Mouse (Mus musculus) intestine, postnatal 0 days (tissue): Measurements from ENCODE around the gene Capzb. TPM values are rescaled to one million over a fixed set of nuclear protein-coding genes. Genes with fewer than 3 reads are reported as not detected.

ENCODE experiments used
- ATAC-seq: fragments of 200-750 bp; cut with Nextera tagmentation; 2 replicates; pipeline ENCODE4 v1.8.0; 2017; ENCODE audit warnings: mild to moderate bottlenecking, moderate TSS enrichment, moderate library complexity
- H3K27ac ChIP-seq: fragments of 300-500 bp; sonication (generic); 2 replicates; pipeline ENCODE4 v1.5.1; 2014; ENCODE audit warnings: mild to moderate bottlenecking, low read depth, low read length, moderate library complexity
- H3K27me3 ChIP-seq: fragments of 300-500 bp; sonication (generic); replicated peaks from 2 replicates; pipeline ENCODE4 v1.6.1; 2014; ENCODE audit warnings: low read length, mixed read lengths; ENCODE audit not compliant: control insufficient read depth, insufficient read depth
- H3K36me3 ChIP-seq: fragments of 300-500 bp; sonication (generic); 2 replicates; pipeline ENCODE4 v1.6.1; 2014; ENCODE audit warnings: mild to moderate bottlenecking, moderate library complexity; ENCODE audit not compliant: control insufficient read depth, insufficient read depth
- H3K4me1 ChIP-seq: fragments of 300-500 bp; sonication (generic); replicated peaks from 2 replicates; pipeline ENCODE4 v1.6.1; 2014; ENCODE audit warnings: antibody characterized with exemption, low read length, mixed read lengths; ENCODE audit not compliant: control insufficient read depth, insufficient read depth
- H3K4me2 ChIP-seq: fragments of 300-500 bp; sonication (generic); replicated peaks from 2 replicates; pipeline ENCODE4 v1.6.1; 2014; ENCODE audit warnings: low read depth, mild to moderate bottlenecking, moderate library complexity
- H3K4me3 ChIP-seq: fragments of 300-500 bp; sonication (generic); 2 replicates; pipeline ENCODE4 v1.5.1; 2014; ENCODE audit warnings: low read depth, low read length
- H3K9ac ChIP-seq: fragments of 300-500 bp; sonication (generic); 2 replicates; pipeline ENCODE4 v1.6.1; 2014; ENCODE audit warnings: mild to moderate bottlenecking, low read depth, low read length
- H3K9me3 ChIP-seq: fragments of 300-500 bp; sonication (generic); 2 replicates; pipeline ENCODE4 v1.6.1; 2016; ENCODE audit warnings: mixed run types; ENCODE audit not compliant: control insufficient read depth
- CTCF ChIP-seq: sonication (generic); IDR thresholded peaks from 2 replicates; pipeline ENCODE4 v1.5.1; 2016; ENCODE audit warnings: low read depth, mild to moderate bottlenecking, control low read depth, antibody characterized with exemption, moderate library complexity
- WGBS: fragments of 180-500 bp; shearing (Covaris S2); extraction: QIAGEN DNeasy Blood & Tissue Kit; methylation state at CpG from one replicate; pipeline ENCODE4 v1.1.7; 2014; 5-methylcytosine and 5-hydroxymethylcytosine counted together
- polyA plus RNA-seq: library from polyadenylated mRNA; unstranded; fragments of >200 nt; fragmentation: Nextera tagmentation; extraction: Ambion mirVana; gene quantifications from 2 replicates; pipeline ENCODE4 v1.2.1, GENCODE M21; 2015

The Capzb gene
- polyA plus RNA-seq, 1 experiment from 2014 or later: 299 TPM

DNA sequence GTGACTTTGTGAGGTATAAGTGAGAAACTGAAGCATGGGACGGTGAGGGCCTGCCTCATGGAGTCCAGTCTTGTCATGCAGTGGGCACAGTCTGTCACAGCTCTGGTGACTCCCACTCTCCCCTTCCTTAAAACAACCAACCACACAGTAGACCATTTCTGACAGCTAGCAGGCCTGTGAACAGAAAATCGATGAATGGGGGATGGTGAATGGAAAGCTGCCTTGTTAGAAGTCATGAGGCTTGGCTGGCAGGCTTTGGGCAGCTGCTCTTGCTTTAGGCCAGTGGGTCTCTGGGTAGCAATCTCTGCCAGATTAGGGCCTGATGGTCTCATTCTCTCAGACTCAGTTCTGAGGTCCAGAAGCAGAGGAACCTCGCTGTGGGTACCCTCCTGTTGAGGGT is 51.5 kb downstream of the Capzb start:
- H3K4me1 ChIP-seq: peaks cover 14% of the 10 kb centered on the region
- 82% methylated on average over 3 of the region's 3 CpGs for WGBS
- H3K9ac ChIP-seq: no peak overlapping the region
- H3K27ac ChIP-seq: no peak overlapping the region
- peaks cover 43% of the 10 kb centered on the region for H3K36me3 ChIP-seq
- no peak overlapping the region for H3K4me2 ChIP-seq
- H3K27me3 ChIP-seq: no peaks in the 10 kb centered on the region
- no peaks in the 10 kb centered on the region for H3K9me3 ChIP-seq
- no peak overlapping the region for H3K4me3 ChIP-seq
- ATAC-seq: no peak
- no peak for TF ChIP-seq CTCF

DNA sequence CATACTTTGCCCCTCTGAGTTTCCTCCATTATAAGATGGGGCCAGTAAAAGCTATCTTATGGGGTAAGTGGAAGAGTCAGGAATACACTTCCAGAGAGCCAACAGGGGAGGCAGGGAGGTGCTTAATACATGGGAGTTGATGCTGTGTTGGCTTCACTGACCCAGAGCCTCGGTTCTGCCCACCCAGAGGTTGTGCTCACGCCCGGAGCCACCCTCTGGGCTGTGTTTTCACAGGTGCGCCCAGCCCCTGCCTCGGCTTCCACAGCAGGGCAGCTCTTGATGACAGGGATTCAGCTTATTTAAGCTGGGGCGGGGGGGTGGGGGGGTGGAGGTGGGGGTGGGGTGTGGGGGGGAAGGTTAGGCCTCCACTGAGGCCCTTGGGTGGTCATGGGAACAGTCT is 52.1 kb downstream of the Capzb start:
- no peak for TF ChIP-seq CTCF
- Histone ChIP-seq H3K4me2 (no peak overlapping the region), H3K36me3 (peaks cover 38% of the 10 kb centered on the region), H3K4me1 (peaks cover 19% of the 10 kb centered on the region), H3K27me3 (no peaks in the 10 kb centered on the region), H3K27ac (no peak overlapping the region), H3K4me3 (no peak overlapping the region), H3K9ac (no peak overlapping the region), H3K9me3 (no peaks in the 10 kb centered on the region)
- 74% methylated on average over 6 of the region's 6 CpGs for WGBS
- no peak for ATAC-seq

- no peaks in the 10 kb centered on the region for H3K9me3 ChIP-seq
- H3K4me2 ChIP-seq: no peak overlapping the region
- 83% methylated on average over 2 of the region's 2 CpGs for WGBS
- ATAC-seq: no peak
- H3K9ac ChIP-seq: no peak overlapping the region
- no peaks in the 10 kb centered on the region for H3K27me3 ChIP-seq
- H3K4me1 ChIP-seq: peaks cover 24% of the 10 kb centered on the region
- no peak for TF ChIP-seq CTCF
- no peak overlapping the region for H3K4me3 ChIP-seq
- H3K36me3 ChIP-seq: peaks cover 31% of the 10 kb centered on the region
- H3K27ac ChIP-seq: no peak overlapping the region
Measured at GRCm38 (mm10) chr4:139245534-139245933, 52.8 kb downstream of the Capzb start.

- no peaks in the 10 kb centered on the region for H3K9me3 ChIP-seq
- H3K9ac ChIP-seq: no peak overlapping the region
- WGBS: 74% methylated on average over 7 of the region's 7 CpGs
- no peak for TF ChIP-seq CTCF
- peaks cover 23% of the 10 kb centered on the region for H3K36me3 ChIP-seq
- H3K27me3 ChIP-seq: no peaks in the 10 kb centered on the region
- no peak overlapping the region for H3K4me2 ChIP-seq
- H3K27ac ChIP-seq: no peak overlapping the region
- H3K4me3 ChIP-seq: no peak overlapping the region
- no peak for ATAC-seq
- peaks cover 27% of the 10 kb centered on the region for H3K4me1 ChIP-seq
Measured at GRCm38 (mm10) chr4:139246130-139246877, 53.6 kb downstream of the Capzb start.

DNA sequence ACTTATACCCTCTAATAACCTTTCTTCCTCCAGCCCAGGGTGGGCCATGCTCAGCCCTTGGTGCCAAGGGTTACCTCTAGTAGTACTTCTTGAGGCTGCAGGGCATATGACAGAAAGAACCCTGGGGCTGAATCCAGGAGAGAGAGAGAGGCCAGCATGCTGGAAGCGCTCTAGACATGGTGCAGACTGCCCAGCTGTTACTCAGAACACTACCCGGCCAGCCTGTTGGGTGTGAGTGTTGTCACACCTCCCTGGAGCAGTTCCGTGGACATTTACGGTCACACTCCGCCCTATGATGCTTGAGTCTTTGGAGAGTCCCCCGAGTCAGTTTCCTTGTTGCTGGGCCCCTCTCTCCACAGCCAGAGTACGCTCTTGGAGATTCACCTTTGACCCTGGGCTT is 55.3 kb downstream of the Capzb start:
- ATAC-seq: no peak
- Histone ChIP-seq H3K36me3 (peaks cover 12% of the 10 kb centered on the region), H3K9me3 (no peaks in the 10 kb centered on the region), H3K27me3 (no peaks in the 10 kb centered on the region), H3K27ac (peak overlapping the region; percentile 57), H3K9ac (no peak overlapping the region), H3K4me2 (no peak overlapping the region), H3K4me1 (peaks cover 33% of the 10 kb centered on the region), H3K4me3 (no peak overlapping the region)
- no peak for TF ChIP-seq CTCF
- 34% methylated on average over 7 of the region's 7 CpGs for WGBS

- Histone ChIP-seq H3K9me3 (no peaks in the 10 kb centered on the region), H3K4me3 (no peak overlapping the region), H3K4me1 (peaks cover 33% of the 10 kb centered on the region), H3K27ac (peak overlapping the region; percentile 57; the same call in 1 of the 2 replicates), H3K9ac (no peak overlapping the region), H3K36me3 (peaks cover 10% of the 10 kb centered on the region; the same call in 1 of the 2 replicates), H3K4me2 (no peak overlapping the region), H3K27me3 (no peaks in the 10 kb centered on the region)
- 71% methylated on average over 5 of the region's 5 CpGs for WGBS
- no peak for ATAC-seq
- TF ChIP-seq CTCF: no peak
Measured at GRCm38 (mm10) chr4:139248736-139249135, 56.0 kb downstream of the Capzb start.

GRCm38 (mm10) chr4:139250043-139250442 is 57.3 kb downstream of the Capzb start:
- Histone ChIP-seq H3K27ac (peak overlapping the region; percentile 75; the same call in 1 of the 2 replicates), H3K4me2 (peak overlapping the region; percentile 21; the same call in 1 of the 2 replicates), H3K9me3 (no peaks in the 10 kb centered on the region), H3K4me3 (no peak overlapping the region), H3K27me3 (no peaks in the 10 kb centered on the region), H3K4me1 (peaks cover 33% of the 10 kb centered on the region), H3K9ac (no peak overlapping the region), H3K36me3 (peaks cover 10% of the 10 kb centered on the region)
- 24% methylated on average over 5 of the region's 5 CpGs for WGBS
- no peak for ATAC-seq
- no peak for TF ChIP-seq CTCF
